Mouse (Mus musculus): Measurements from ENCODE around the gene Ube2n. TPM values are rescaled to one million over a fixed set of nuclear protein-coding genes. Genes with fewer than 3 reads are reported as not detected.

Ube2n gene
- polyA plus RNA-seq, 1 experiment from 2014 or later, result 266 TPM

DNA sequence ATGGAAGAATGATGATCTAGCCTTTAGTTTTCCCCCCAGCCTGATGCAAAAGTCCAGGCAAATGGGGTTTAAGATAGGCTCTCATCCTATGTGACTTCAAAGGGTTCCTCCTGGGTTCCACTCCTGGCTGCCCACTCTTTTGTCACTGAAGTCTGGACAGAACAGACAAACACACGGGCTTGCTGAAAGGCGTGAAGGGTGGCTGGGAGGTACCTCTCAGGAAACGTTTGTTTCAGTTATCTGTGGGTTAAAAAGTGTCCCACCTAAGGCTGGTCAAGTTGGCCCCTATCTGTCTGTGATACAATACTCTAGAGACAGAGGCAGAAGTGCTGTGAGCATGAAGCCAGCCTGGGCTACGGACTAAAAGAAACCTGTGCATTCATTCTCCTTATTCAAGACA is 60.0 kb downstream of the Ube2n start:
- no peaks in the 10 kb centered on the region for H3K9me3 ChIP-seq (replicated peaks)
- no peaks in the 10 kb centered on the region for H3K27me3 ChIP-seq (replicated peaks)
- no peak for ATAC-seq (ENCODE audit: insufficient number of reproducible peaks, low FRiP score)
- no peak overlapping the region for H3K27ac ChIP-seq (ENCODE audit: poor library complexity, severe bottlenecking)
- H3K4me3 ChIP-seq, result no peak overlapping the region
- H3K4me1 ChIP-seq (replicated peaks), result no peaks in the 10 kb centered on the region; the same call in 1 of the 2 replicates
- H3K36me3 ChIP-seq, result no peaks in the 10 kb centered on the region
- no peak overlapping the region for H3K9ac ChIP-seq
- 50% methylated on average over 4 of the region's 4 CpGs for WGBS
- no peak overlapping the region for H3K4me2 ChIP-seq

DNA sequence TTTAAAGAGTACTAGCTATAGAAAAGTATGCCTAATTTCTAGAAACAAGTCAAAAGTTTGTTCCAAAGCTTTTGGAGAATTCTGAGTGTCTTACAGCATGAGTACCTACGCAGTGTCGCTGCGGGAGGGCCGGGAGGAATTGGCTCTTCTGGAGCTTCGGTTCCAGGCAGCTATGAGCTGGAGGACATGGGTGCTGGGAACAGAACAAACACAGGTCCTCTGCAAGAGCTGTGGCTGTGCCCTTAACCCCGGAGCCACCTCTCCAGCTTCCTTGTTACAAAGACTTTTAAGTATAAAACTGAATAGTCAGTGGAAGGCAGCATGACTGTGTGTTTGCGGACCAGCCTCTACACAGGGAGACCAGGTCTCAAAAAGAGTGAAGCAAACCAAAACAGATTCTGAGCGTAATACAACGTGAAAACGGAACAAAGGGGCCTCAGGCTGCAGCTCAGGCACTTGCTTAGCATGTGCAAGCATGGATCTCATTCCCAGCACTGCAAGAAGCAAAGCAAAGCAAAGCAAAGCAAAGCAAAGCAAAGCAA is 61.0 kb downstream of the Ube2n start:
- Histone ChIP-seq H3K36me3 (no peaks in the 10 kb centered on the region), H3K4me3 (no peak overlapping the region), H3K4me2 (no peak overlapping the region), H3K27ac (ENCODE audit: poor library complexity, severe bottlenecking) (no peak overlapping the region), H3K9me3 (replicated peaks) (no peaks in the 10 kb centered on the region), H3K4me1 (replicated peaks) (no peaks in the 10 kb centered on the region; the same call in 1 of the 2 replicates), H3K27me3 (replicated peaks) (no peaks in the 10 kb centered on the region), H3K9ac (no peak overlapping the region)
- ATAC-seq (ENCODE audit: insufficient number of reproducible peaks, low FRiP score), result no peak
- WGBS, result 85% methylated on average over 10 of the region's 10 CpGs

GRCm38 (mm10) chr10:95576876-95577566 is 62.1 kb downstream of the Ube2n start:
- no peaks in the 10 kb centered on the region for H3K27me3 ChIP-seq (replicated peaks)
- 66% methylated on average over 14 of the region's 14 CpGs for WGBS
- no peak overlapping the region; the same call in 1 of the 2 replicates for H3K9ac ChIP-seq
- no peaks in the 10 kb centered on the region; the same call in 1 of the 2 replicates for H3K4me1 ChIP-seq (replicated peaks)
- no peak overlapping the region for H3K4me2 ChIP-seq
- H3K4me3 ChIP-seq, result no peak overlapping the region
- ATAC-seq (ENCODE audit: insufficient number of reproducible peaks, low FRiP score), result no peak
- H3K9me3 ChIP-seq (replicated peaks), result no peaks in the 10 kb centered on the region
- H3K36me3 ChIP-seq, result no peaks in the 10 kb centered on the region
- no peak overlapping the region for H3K27ac ChIP-seq (ENCODE audit: poor library complexity, severe bottlenecking)

DNA sequence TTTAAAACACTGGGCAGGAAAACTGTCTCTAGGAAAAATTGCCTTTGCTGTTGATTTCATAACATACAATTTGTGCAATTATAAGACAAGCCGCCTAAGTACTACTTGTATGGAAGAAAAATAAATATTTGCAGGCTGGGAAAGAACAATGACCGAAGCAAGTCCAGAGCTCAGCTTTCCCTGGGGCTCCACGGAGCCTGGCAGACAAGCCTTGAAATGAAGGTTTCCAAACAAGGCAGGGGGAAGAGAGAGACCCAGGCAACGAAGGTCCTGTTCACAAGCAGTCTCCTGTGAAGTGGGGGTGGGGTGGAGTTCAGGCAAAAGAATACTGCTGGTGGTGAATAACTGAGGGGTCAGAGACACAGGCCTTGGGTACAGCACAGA is 62.6 kb downstream of the Ube2n start:
- ATAC-seq (ENCODE audit: insufficient number of reproducible peaks, low FRiP score), result no peak
- WGBS, result 42% methylated on average over 4 of the region's 4 CpGs

GRCm38 (mm10) chr10:95585554-95585953 is 70.6 kb downstream of the Ube2n start:
- Histone ChIP-seq H3K4me1 (replicated peaks) (0 out of 2 replicates have a peak, but pooled peaks cover 7% of the 10 kb centered on the region), H3K9me3 (replicated peaks) (peaks cover 4% of the 10 kb centered on the region), H3K27me3 (replicated peaks) (no peaks in the 10 kb centered on the region), H3K9ac (no peak overlapping the region), H3K4me3 (no peak overlapping the region), H3K4me2 (no peak overlapping the region), H3K36me3 (0 out of 2 replicates have a peak, but pooled peaks cover 3% of the 10 kb centered on the region), H3K27ac (ENCODE audit: poor library complexity, severe bottlenecking) (no peak overlapping the region)
- 82% methylated on average over 6 of the region's 6 CpGs for WGBS
- no peak for ATAC-seq (ENCODE audit: insufficient number of reproducible peaks, low FRiP score)

More for the DNA sequence above, 62.6 kb downstream of the Ube2n start:
- H3K4me2 ChIP-seq, result no peak overlapping the region
- no peaks in the 10 kb centered on the region for H3K36me3 ChIP-seq
- H3K27ac ChIP-seq (ENCODE audit: poor library complexity, severe bottlenecking), result no peak overlapping the region
- H3K4me1 ChIP-seq (replicated peaks), result no peaks in the 10 kb centered on the region; the same call in 1 of the 2 replicates
- no peak overlapping the region for H3K9ac ChIP-seq
- H3K4me3 ChIP-seq, result no peak overlapping the region
- H3K27me3 ChIP-seq (replicated peaks), result no peaks in the 10 kb centered on the region
- H3K9me3 ChIP-seq (replicated peaks), result no peaks in the 10 kb centered on the region

DNA sequence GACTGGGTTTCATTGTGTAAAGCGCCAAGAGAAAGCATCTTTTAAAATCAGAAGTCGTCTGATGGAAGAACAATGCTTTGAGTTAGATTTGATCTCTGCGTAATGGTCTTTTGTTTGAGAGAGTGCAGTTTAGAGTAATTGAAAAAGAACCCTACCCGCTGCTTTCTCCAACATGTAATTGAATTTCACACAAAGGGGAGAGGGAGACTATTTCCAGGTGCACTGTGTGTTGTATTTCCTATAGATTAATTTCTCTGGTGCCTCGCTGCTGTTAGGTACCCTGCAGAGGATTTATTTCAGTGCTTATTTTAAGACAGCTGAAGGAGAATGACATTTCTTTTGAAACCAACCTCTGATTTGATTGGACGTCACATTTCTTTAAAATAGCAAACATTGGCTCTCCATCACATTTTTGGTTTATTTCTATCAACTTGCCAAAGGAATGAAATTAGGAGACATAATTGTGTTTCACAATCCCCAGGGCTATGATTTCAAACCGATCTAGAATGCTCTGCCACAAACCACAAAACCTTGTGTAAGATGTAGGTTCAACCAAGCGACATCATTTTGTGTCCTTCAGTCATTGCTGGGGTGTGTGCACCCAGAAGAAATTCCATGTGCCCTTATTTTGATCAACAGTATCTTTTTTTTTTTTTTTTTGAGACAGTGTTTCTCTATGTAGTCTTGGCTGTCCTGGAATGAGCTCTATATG is 72.7 kb downstream of the Ube2n start:
- Histone ChIP-seq H3K36me3 (0 out of 2 replicates have a peak, but pooled peaks cover 3% of the 10 kb centered on the region), H3K4me3 (no peak overlapping the region), H3K4me2 (no peak overlapping the region), H3K9ac (no peak overlapping the region), H3K4me1 (replicated peaks) (0 out of 2 replicates have a peak, but pooled peaks cover 7% of the 10 kb centered on the region), H3K9me3 (replicated peaks) (peaks cover 4% of the 10 kb centered on the region), H3K27ac (ENCODE audit: poor library complexity, severe bottlenecking) (no peak overlapping the region), H3K27me3 (replicated peaks) (no peaks in the 10 kb centered on the region)
- ATAC-seq (ENCODE audit: insufficient number of reproducible peaks, low FRiP score), result no peak
- 79% methylated on average over 8 of the region's 8 CpGs for WGBS

- H3K4me3 ChIP-seq, result no peak overlapping the region
- H3K4me1 ChIP-seq (replicated peaks), result 0 out of 2 replicates have a peak, but pooled peaks cover 7% of the 10 kb centered on the region
- ATAC-seq (ENCODE audit: insufficient number of reproducible peaks, low FRiP score), result no peak
- H3K27ac ChIP-seq (ENCODE audit: poor library complexity, severe bottlenecking), result no peak overlapping the region
- peaks cover 4% of the 10 kb centered on the region for H3K9me3 ChIP-seq (replicated peaks)
- H3K36me3 ChIP-seq, result 0 out of 2 replicates have a peak, but pooled peaks cover 3% of the 10 kb centered on the region
- no peaks in the 10 kb centered on the region for H3K27me3 ChIP-seq (replicated peaks)
- H3K9ac ChIP-seq, result no peak overlapping the region
- 84% methylated on average over 4 of the region's 4 CpGs for WGBS
- no peak overlapping the region for H3K4me2 ChIP-seq
Measured at GRCm38 (mm10) chr10:95589196-95589595, 74.3 kb downstream of the Ube2n start.

GRCm38 (mm10) chr10:95590196-95590595 is 75.3 kb downstream of the Ube2n start:
- H3K9ac ChIP-seq, result no peak overlapping the region
- 92% methylated on average over 6 of the region's 6 CpGs for WGBS
- H3K27ac ChIP-seq (ENCODE audit: poor library complexity, severe bottlenecking), result no peak overlapping the region
- no peak for ATAC-seq (ENCODE audit: insufficient number of reproducible peaks, low FRiP score)
- no peak overlapping the region for H3K4me3 ChIP-seq
- H3K9me3 ChIP-seq (replicated peaks), result peaks cover 4% of the 10 kb centered on the region
- H3K4me1 ChIP-seq (replicated peaks), result peaks cover 3% of the 10 kb centered on the region; the same call in 1 of the 2 replicates
- H3K4me2 ChIP-seq, result no peak overlapping the region
- H3K36me3 ChIP-seq, result 0 out of 2 replicates have a peak, but pooled peaks cover 3% of the 10 kb centered on the region
- H3K27me3 ChIP-seq (replicated peaks), result no peaks in the 10 kb centered on the region

DNA sequence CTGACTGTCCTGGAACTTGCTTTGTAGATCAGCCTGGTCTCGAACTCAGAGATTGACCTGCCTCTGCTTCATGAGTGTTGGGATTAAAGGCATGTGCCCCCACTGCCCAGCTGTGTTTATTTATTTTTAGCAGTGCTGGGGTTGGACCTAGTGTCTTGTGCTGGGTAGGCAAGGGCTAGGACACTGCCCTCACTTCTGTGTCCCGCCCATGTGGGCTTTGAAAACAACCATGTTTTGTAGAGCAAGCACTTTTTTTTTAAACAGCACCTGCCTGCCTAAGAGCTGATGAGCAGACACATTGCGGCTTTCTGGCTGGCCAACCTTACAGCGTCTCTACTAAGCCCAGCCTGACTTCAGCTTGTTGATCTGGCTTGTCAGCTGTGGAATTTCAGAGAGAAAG is 76.3 kb downstream of the Ube2n start:
- Histone ChIP-seq H3K36me3 (0 out of 2 replicates have a peak, but pooled peaks cover 3% of the 10 kb centered on the region), H3K9ac (no peak overlapping the region), H3K9me3 (replicated peaks) (peaks cover 4% of the 10 kb centered on the region), H3K4me2 (no peak overlapping the region), H3K4me1 (replicated peaks) (peaks cover 4% of the 10 kb centered on the region; the same call in 1 of the 2 replicates), H3K4me3 (no peak overlapping the region), H3K27me3 (replicated peaks) (no peaks in the 10 kb centered on the region), H3K27ac (ENCODE audit: poor library complexity, severe bottlenecking) (no peak overlapping the region)
- no peak for ATAC-seq (ENCODE audit: insufficient number of reproducible peaks, low FRiP score)
- WGBS, result 81% methylated on average over 4 of the region's 4 CpGs

DNA sequence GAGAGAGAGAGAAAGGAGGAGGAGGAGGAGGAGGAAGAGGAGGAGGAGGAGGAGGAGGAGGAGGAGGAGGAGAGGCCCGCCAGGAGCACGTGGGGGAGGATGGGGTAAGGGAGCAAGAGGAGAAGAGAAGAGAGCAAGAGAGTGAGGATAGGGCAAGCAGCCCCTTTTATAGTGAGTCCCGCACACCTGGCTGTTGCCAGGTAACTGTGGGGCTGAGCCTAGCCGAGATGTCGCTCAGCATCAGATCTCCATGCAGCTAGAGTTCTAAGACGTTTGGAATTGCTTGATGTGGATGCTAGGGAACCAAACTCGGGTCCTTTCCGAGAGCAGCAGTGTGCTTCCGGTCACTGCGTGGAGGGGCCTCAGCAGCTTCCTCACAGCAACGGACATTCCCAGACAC is 79.5 kb downstream of the Ube2n start:
- no peak overlapping the region for H3K27ac ChIP-seq (ENCODE audit: poor library complexity, severe bottlenecking)
- ATAC-seq (ENCODE audit: insufficient number of reproducible peaks, low FRiP score), result no peak
- no peaks in the 10 kb centered on the region for H3K9me3 ChIP-seq (replicated peaks)
- no peaks in the 10 kb centered on the region for H3K36me3 ChIP-seq
- H3K4me3 ChIP-seq, result no peak overlapping the region
- no peaks in the 10 kb centered on the region for H3K27me3 ChIP-seq (replicated peaks)
- H3K4me1 ChIP-seq (replicated peaks), result peaks cover 5% of the 10 kb centered on the region; the same call in 1 of the 2 replicates
- H3K9ac ChIP-seq, result no peak overlapping the region
- 48% methylated on average over 11 of the region's 11 CpGs for WGBS
- no peak overlapping the region for H3K4me2 ChIP-seq

Data from heart, embryonic 12.5 days (tissue).